Mouse (Mus musculus) liver, postnatal 0 days (tissue): ENCODE data around the gene Dcbld2.

Source experiments
- CTCF ChIP-seq: sonication (generic); IDR thresholded peaks from 2 replicates; pipeline ENCODE4 v1.5.1; 2016; ENCODE audit warnings: antibody characterized with exemption, low read depth
- EP300 ChIP-seq: IDR thresholded peaks from 2 replicates; pipeline ENCODE4 v1.6.1; 2016; ENCODE audit warnings: antibody characterized with exemption, low read depth, mild to moderate bottlenecking

GRCm38 (mm10) chr16:58401079-58401478 lies 7.2 kb upstream of the Dcbld2 start:
- TF ChIP-seq CTCF (no peak), EP300 (no peak)
